Mouse (Mus musculus): ENCODE measurements at regions not wholly inside any gene's neighbourhood (a gene's known extent, or its start where the extent isn't known, plus 50 kb on each side); places are given as distances from the start of the nearest gene placed in this dataset.

DNA sequence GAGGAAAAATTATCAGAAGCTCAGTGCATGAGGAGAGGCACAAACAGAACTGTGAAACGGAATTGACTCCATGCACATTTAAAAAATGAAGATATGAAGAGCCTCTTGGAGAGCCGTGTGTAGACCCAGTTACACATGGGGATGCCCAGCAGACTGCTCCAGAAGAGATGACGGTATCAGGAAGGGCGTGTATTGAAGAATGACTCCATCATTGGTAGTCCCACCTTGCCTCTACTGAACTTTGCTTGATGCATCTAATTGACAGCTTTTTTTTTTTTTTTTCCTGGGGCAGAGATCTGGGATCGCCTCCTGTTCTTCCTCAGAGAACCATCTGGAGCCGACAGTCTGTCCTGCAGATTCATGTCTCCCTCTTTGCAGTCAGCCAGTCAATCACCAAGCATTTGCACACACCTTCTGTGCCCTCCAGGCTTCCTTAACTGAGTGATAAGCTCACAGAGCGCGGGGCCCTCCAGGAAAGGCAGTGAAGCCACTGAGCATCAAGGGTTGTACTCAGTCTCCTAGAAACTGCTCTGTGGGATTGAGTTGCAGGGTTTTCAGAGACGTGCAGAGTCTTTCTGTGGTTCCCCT is 57.6 kb upstream of the D1Pas1 start:
- Histone ChIP-seq H3K9ac (no peak overlapping the region), H3K9me3 (no peaks in the 10 kb centered on the region), H3K27ac (no peak overlapping the region), H3K4me1 (no peaks in the 10 kb centered on the region), H3K4me3 (no peak overlapping the region), H3K36me3 (replicated peaks) (no peaks in the 10 kb centered on the region), H3K27me3 (replicated peaks) (no peaks in the 10 kb centered on the region), H3K4me2 (no peak overlapping the region)
- WGBS: 81% methylated on average over 9 of the region's 9 CpGs
- ATAC-seq (replicated peaks): no peak

DNA sequence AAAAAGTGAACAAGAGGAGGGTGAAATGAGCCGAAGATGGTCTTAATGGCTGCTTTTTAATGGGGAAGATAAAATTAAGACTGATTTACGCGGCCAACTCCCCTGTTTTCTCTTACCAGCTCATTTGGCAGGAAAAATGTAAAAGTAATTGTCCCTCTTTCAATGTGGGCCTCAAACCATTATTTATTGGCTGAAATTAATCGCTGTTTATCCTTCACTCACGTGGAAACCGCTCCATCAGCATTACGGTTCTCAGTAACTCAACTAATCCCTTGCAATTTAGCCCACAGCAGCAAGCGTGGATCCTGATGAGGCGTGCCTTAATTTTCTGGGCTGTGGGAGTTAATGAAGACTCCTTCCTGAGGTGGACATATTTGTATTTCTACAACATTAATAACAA is 58.1 kb upstream of the D1Pas1 start:
- Histone ChIP-seq H3K4me2 (no peak overlapping the region), H3K4me1 (no peaks in the 10 kb centered on the region), H3K27ac (no peak overlapping the region), H3K9me3 (no peaks in the 10 kb centered on the region), H3K4me3 (no peak overlapping the region), H3K27me3 (replicated peaks) (no peaks in the 10 kb centered on the region), H3K9ac (no peak overlapping the region), H3K36me3 (replicated peaks) (no peaks in the 10 kb centered on the region)
- WGBS: 72% methylated on average over 9 of the region's 9 CpGs
- ATAC-seq (replicated peaks): no peak

DNA sequence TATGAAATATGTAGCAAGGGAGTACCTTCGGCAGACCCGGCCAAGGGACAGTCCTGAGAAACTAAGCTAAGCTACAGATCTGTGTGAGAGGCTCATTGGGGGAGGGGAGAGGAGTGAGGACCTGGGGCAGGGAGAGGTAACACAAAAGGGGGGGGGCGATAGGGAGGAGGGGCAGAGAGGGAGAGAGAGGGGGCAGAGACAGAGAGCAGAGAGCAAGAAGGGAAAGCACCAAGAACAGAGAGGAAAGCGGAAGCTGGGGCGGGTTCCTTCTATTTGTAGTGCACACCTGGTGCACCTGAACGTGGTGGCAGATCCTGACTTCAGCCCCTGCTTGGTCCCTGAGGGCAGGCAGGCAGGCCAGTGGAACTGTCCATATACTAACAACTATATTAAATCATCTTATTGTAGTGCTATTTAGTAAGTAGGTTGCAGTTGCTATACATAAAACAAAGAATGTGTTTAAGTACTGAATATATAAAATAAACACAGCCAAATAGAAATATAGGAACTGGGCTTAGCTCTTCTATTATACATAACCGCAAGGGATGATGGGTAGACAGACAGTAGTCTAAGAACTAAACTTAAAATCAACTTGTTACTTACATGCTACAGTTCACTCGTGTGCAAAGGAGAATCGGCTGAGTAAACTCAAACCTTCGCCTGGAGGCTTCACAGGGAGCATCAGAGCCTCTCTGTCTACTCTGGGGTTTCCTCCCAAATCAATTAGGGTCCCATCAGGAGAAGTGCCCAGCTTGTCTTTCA is 59.6 kb upstream of the D1Pas1 start:
- Histone ChIP-seq H3K4me3 (no peak overlapping the region), H3K9ac (no peak overlapping the region), H3K4me2 (no peak overlapping the region), H3K4me1 (no peaks in the 10 kb centered on the region), H3K9me3 (no peaks in the 10 kb centered on the region), H3K27ac (no peak overlapping the region), H3K36me3 (replicated peaks) (no peaks in the 10 kb centered on the region), H3K27me3 (replicated peaks) (no peaks in the 10 kb centered on the region)
- 84% methylated on average over 9 of the region's 10 CpGs for WGBS
- no peak for ATAC-seq (replicated peaks)

DNA sequence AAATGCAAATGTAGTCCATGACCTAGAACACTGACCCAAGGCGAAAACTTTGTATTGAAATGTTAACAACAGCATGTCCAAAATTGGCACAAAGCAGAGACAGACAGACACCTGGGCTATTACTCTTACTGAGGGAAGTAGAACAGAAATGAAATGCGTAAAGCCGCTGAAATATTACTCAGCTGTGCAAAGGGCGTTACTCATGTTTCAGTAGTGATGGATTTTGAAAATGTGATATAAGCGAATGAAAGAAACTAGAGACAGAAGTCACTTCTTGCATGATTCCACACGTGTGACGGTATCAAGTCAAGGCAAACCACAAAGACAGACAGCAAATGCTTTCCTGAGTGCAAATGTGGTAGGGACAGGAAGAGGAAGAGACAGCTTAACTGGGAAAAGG is 61.3 kb upstream of the D1Pas1 start:
- H3K36me3 ChIP-seq (replicated peaks): no peaks in the 10 kb centered on the region
- no peak overlapping the region for H3K4me2 ChIP-seq
- no peaks in the 10 kb centered on the region for H3K27me3 ChIP-seq (replicated peaks)
- no peak for ATAC-seq (replicated peaks)
- no peak overlapping the region for H3K27ac ChIP-seq
- H3K9ac ChIP-seq: no peak overlapping the region
- WGBS: 93% methylated on average over 7 of the region's 7 CpGs
- no peak overlapping the region for H3K4me3 ChIP-seq
- no peaks in the 10 kb centered on the region for H3K9me3 ChIP-seq
- H3K4me1 ChIP-seq: no peaks in the 10 kb centered on the region

DNA sequence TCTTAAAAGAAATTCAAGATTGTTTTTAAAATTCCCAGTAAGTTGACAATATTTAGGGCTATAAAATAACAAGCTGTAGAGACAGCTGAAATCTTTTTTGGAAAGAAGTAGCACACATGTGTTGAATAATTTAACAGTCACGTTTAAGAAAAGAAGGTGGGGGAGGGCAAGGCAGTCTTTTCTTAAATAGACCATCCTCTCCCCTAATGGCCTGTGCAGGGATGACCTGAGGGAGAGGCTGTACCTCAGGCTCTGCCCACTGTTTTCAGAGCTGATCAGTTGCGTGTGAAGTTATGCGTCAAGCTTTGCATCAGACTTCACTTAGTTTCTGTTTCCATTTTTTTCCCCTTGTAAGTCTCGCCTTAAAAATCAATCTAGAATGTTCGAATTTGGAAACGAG is 65.7 kb upstream of the D1Pas1 start:
- ATAC-seq (replicated peaks): no peak
- Histone ChIP-seq H3K4me3 (no peak overlapping the region), H3K4me1 (no peaks in the 10 kb centered on the region), H3K4me2 (no peak overlapping the region), H3K9ac (no peak overlapping the region), H3K9me3 (no peaks in the 10 kb centered on the region), H3K27ac (no peak overlapping the region), H3K36me3 (replicated peaks) (no peaks in the 10 kb centered on the region), H3K27me3 (replicated peaks) (no peaks in the 10 kb centered on the region)
- WGBS: 77% methylated on average over 6 of the region's 6 CpGs

DNA sequence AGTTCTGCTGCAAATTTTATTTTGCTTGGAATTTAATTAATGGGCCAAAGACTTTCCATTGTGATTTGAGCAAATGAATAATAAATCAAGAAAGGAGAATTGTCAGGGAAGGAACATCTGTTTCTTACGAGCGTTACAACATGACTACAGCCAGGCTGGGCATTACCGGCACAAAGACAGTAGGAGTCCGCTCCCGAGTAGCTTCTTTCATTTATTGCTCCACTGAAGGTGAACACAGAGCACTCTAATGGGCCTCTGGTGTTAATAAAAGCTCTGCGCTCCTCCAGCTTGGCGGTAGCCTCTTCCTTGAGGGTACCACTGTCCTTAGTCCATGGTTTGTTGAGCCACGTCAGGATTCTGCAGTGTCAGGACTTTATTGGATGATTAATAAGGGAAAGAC is 69.0 kb upstream of the D1Pas1 start:
- no peaks in the 10 kb centered on the region for H3K27me3 ChIP-seq (replicated peaks)
- no peaks in the 10 kb centered on the region for H3K9me3 ChIP-seq
- no peak overlapping the region for H3K27ac ChIP-seq
- ATAC-seq (replicated peaks): no peak
- no peaks in the 10 kb centered on the region for H3K4me1 ChIP-seq
- H3K4me3 ChIP-seq: no peak overlapping the region
- WGBS: 47% methylated on average over 8 of the region's 8 CpGs
- no peak overlapping the region for H3K4me2 ChIP-seq
- H3K9ac ChIP-seq: no peak overlapping the region
- H3K36me3 ChIP-seq (replicated peaks): no peaks in the 10 kb centered on the region

DNA sequence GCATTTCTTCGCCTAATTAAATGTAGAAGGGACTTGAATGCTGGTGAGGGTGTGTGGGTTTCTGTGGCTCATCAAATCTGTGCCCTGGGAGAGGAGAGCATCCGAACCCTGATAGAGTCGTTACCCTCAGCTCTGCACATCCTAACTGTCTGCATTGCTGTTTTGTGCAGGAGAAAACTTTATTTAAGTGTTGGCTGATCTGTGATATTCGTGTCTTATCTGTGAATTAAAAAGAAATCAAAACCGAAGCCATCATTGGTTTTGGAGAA is 77.7 kb upstream of the D1Pas1 start:
- ATAC-seq (replicated peaks): no peak
- Histone ChIP-seq H3K36me3 (replicated peaks) (no peaks in the 10 kb centered on the region), H3K27me3 (replicated peaks) (no peaks in the 10 kb centered on the region), H3K9me3 (no peaks in the 10 kb centered on the region), H3K27ac (no peak overlapping the region), H3K9ac (no peak overlapping the region), H3K4me3 (no peak overlapping the region), H3K4me2 (no peak overlapping the region), H3K4me1 (0 out of 2 replicates have a peak, but pooled peaks cover 5% of the 10 kb centered on the region)
- WGBS: 54% methylated on average over 5 of the region's 5 CpGs

DNA sequence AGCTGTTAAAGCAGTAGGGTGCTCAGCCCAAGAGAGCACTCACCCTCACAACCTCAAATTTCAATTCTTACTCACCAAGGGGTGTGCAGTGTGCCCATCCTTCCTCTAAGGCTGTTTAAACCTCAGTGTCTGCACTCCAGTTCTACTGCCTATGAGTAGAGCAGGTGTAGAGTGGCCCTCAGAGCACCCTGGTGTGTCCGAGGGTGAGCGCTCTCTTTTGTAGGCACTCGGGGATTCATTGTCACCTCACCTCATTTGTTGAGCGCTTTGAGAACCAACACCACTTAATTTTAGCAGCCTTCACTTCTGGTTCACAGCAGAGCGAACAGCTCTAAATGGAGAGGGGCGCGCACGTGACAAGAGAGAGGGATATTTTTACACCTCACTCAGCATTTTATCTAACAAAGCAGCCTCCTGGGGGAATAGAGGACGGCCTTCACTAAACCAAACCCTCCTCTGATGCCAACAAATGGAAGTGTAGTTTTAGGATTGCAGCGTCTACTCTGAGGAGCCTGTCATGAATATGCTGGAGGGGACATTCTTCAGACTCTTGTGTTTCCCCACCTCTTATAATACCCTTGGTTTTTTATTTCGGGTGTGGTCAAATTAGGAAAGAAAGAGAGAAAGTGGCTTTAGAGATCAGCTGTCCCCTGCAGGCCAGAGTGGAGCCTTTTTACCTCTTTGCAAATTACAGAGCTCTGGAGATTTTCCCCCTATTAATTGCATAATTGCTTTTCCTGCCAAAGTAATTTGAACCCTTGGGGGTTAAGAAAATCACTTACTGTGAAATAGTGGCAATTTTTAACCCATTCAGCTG is 78.2 kb upstream of the D1Pas1 start:
- no peak for ATAC-seq (replicated peaks)
- no peak overlapping the region for H3K4me2 ChIP-seq
- 52% methylated on average over 11 of the region's 11 CpGs for WGBS

DNA sequence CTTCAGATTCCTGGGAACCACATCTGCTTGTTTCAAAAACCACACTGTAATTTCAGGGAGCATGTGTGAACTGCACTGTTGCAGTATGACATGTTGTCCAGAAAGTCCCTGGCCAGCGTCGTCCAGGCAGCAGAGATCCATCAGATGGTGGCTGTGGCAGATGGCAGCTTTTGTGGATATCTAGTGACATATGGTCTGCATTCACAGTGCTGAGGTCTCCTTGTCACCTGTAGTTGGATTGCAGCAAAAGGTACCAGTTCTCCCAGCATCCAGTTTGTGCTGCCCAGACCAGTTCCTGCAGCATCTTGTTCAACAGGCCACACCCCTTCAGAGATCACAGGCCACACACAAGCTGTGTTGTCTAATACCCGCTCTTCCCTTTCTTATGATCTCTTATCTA is 80.1 kb upstream of the D1Pas1 start:
- H3K4me2 ChIP-seq: no peak overlapping the region
- 78% methylated on average over 3 of the region's 3 CpGs for WGBS
- no peaks in the 10 kb centered on the region for H3K9me3 ChIP-seq
- H3K27ac ChIP-seq: no peak overlapping the region
- no peak for ATAC-seq (replicated peaks)
- 0 out of 2 replicates have a peak, but pooled peaks cover 5% of the 10 kb centered on the region for H3K4me1 ChIP-seq
- no peaks in the 10 kb centered on the region for H3K27me3 ChIP-seq (replicated peaks)
- H3K36me3 ChIP-seq (replicated peaks): no peaks in the 10 kb centered on the region
- no peak overlapping the region for H3K4me3 ChIP-seq
- H3K9ac ChIP-seq: no peak overlapping the region

More for the DNA sequence above, 78.2 kb upstream of the D1Pas1 start:
- Histone ChIP-seq H3K27me3 (replicated peaks) (no peaks in the 10 kb centered on the region), H3K36me3 (replicated peaks) (no peaks in the 10 kb centered on the region), H3K9ac (no peak overlapping the region), H3K27ac (no peak overlapping the region), H3K9me3 (no peaks in the 10 kb centered on the region), H3K4me3 (no peak overlapping the region), H3K4me1 (0 out of 2 replicates have a peak, but pooled peaks cover 5% of the 10 kb centered on the region)

DNA sequence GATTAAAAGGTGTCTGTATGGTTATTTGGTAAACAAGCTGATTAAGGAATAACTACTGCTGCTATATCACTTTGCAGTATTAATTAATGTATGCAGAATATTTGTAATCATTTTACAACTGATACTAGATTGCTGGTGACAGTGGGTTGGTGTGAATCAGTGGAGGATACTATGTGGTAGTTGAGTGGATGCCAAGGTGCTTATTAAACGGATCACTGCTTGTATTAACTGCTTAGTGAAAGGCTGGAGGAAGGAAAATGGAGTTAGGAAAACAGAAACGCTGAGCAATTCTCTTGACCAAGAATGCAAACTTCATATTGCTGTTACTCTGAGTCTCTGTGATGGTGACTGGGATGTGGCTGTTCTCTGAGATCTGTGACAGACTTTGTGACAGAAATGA is 86.8 kb upstream of the D1Pas1 start:
- no peak for ATAC-seq (replicated peaks)
- Histone ChIP-seq H3K4me1 (no peaks in the 10 kb centered on the region), H3K9ac (no peak overlapping the region), H3K27ac (no peak overlapping the region), H3K9me3 (no peaks in the 10 kb centered on the region), H3K4me2 (no peak overlapping the region), H3K27me3 (replicated peaks) (no peaks in the 10 kb centered on the region), H3K36me3 (replicated peaks) (no peaks in the 10 kb centered on the region), H3K4me3 (no peak overlapping the region)
- WGBS: 73% methylated on average over 2 of the region's 2 CpGs

DNA sequence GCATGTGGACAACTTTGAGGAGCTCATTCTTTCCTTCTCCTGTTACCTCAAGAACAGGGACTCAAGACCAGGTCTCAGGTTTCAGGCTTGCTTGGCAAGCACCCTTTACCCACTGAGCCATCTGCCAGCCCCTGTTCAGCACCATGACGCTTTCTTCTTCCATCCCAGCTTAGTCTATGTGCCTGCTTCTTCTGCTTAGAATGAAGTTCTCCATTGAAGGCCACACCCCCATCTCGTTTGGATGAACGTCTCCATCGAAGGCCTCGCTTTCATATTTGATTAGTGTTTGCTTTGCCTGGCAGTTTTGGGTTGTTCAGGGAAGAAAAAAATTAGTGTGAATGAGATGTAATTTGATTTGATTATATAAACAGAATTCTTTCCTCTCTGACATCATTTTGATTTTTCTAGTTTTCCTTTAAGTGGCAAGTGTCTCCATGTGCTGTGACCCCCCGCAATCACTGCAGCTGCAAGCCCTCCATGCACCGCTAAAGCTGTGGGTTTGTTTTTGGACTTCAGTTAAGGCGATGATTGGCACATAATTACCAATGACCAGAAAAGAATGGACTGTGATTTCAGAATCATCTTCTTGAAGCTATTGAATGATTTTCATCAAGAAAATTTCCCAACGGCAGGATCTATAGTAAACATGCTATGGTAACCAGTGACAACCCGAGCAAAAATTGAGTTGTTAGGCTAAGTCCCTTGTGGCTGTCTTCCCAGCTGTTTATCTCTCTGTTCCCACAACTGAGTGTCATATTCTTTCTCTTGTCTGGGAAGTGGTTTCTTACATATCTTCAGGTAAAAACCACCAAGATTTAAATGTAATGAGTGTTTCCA is 106.4 kb upstream of the D1Pas1 start:
- Histone ChIP-seq H3K9me3 (no peaks in the 10 kb centered on the region), H3K9ac (no peak overlapping the region), H3K27ac (no peak overlapping the region), H3K4me1 (no peaks in the 10 kb centered on the region), H3K4me2 (no peak overlapping the region), H3K27me3 (replicated peaks) (no peaks in the 10 kb centered on the region), H3K36me3 (replicated peaks) (no peaks in the 10 kb centered on the region), H3K4me3 (no peak overlapping the region)
- no peak for ATAC-seq (replicated peaks)
- WGBS: 82% methylated on average over 10 of the region's 10 CpGs

DNA sequence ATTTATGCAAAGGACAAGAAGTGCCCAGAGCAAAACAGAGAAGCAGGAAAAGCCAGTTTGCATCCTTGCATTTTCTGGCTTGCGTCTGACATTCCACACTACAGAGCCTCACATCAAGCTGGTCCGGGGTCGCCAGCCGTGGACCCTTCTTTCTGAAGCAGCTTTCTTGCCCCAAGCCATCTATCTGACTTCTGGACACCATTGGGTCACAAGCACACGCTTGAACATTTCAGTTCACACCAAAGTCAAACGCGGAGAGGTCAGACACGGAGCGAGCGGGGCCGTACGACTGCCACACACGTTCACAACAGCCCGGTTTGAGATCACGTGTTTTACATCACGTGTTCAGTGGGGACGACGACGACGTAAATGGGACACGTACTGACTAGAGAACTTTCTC is 108.9 kb upstream of the D1Pas1 start:
- H3K9ac ChIP-seq: no peak overlapping the region
- no peak for ATAC-seq (replicated peaks)
- H3K4me2 ChIP-seq: no peak overlapping the region
- no peaks in the 10 kb centered on the region for H3K9me3 ChIP-seq
- H3K27ac ChIP-seq: no peak overlapping the region
- H3K4me3 ChIP-seq: no peak overlapping the region
- no peaks in the 10 kb centered on the region for H3K36me3 ChIP-seq (replicated peaks)
- H3K27me3 ChIP-seq (replicated peaks): no peaks in the 10 kb centered on the region
- H3K4me1 ChIP-seq: no peaks in the 10 kb centered on the region
- whole genome bisulfite sequencing: 94% methylated on average over 21 of the region's 21 CpGs

Data from midbrain, embryonic 15.5 days (tissue).